Mouse (Mus musculus) T-helper 17 cell (primary cell): ENCODE data around the gene Cmya5.

Experiments used
- in situ Hi-C, 2 experiments: fragments of 300-600 bp; cut with MboI, MseI; formaldehyde crosslinking; loops; 1 replicate in 1 of 2; 2 replicates in 1 of 2; pipeline ENCODE4 v1.15.1; 2025; ENCODE audit warnings: high pct_unique_total_duplicates in 2 of 2

Gene Cmya5

GRCm38 (mm10) chr13:93069481-93069880, 75.0 kb downstream of the Cmya5 start:
- in situ Hi-C loops = no loop called here

GRCm38 (mm10) chr13:93068353-93068752, 76.2 kb downstream of the Cmya5 start:
- in situ Hi-C loops = no loop called here

GRCm38 (mm10) chr13:93062860-93063636, 81.5 kb downstream of the Cmya5 start:
- in situ Hi-C loops = no loop called here

- in situ Hi-C loops = no loop called here
Observed at GRCm38 (mm10) chr13:93061311-93061710, 83.2 kb downstream of the Cmya5 start.

- in situ Hi-C loops = no loop called here
Observed at GRCm38 (mm10) chr13:93060437-93060836, 84.1 kb downstream of the Cmya5 start.

GRCm38 (mm10) chr13:93058551-93059011, 85.9 kb downstream of the Cmya5 start:
- in situ Hi-C loops = no loop called here

- in situ Hi-C loops = no loop called here
Observed at GRCm38 (mm10) chr13:93057492-93058260, 86.8 kb downstream of the Cmya5 start.

- in situ Hi-C loops = no loop called here
Observed at GRCm38 (mm10) chr13:93056091-93056490, 88.4 kb downstream of the Cmya5 start.

GRCm38 (mm10) chr13:93051483-93051882, 93.0 kb downstream of the Cmya5 start:
- in situ Hi-C loops = no loop called here

- in situ Hi-C loops = loop anchor here in 1 of 2 experiments (10.0 kb wide), 1 partner anchor 674 kb away; no protein-coding TSS in a partner anchor
Observed at GRCm38 (mm10) chr13:93041021-93041420, 103.5 kb downstream of the Cmya5 start.

- in situ Hi-C loops = no loop called here
Observed at GRCm38 (mm10) chr13:93036218-93036617, 108.3 kb downstream of the Cmya5 start.

GRCm38 (mm10) chr13:93029337-93029736, 115.2 kb downstream of the Cmya5 start:
- in situ Hi-C loops = no loop called here

GRCm38 (mm10) chr13:93024837-93025236, 119.7 kb downstream of the Cmya5 start:
- in situ Hi-C loops = no loop called here

GRCm38 (mm10) chr13:93022158-93022557, 122.4 kb downstream of the Cmya5 start:
- in situ Hi-C loops = no loop called here

- in situ Hi-C loops = no loop called here
Observed at GRCm38 (mm10) chr13:93012952-93013351, 131.6 kb downstream of the Cmya5 start.

GRCm38 (mm10) chr13:93011315-93011714, 133.2 kb downstream of the Cmya5 start:
- in situ Hi-C loops = no loop called here

- in situ Hi-C loops = no loop called here
Observed at GRCm38 (mm10) chr13:93010524-93010923, 134.0 kb downstream of the Cmya5 start.

- in situ Hi-C loops = no loop called here
Observed at GRCm38 (mm10) chr13:93007078-93007477, 137.4 kb downstream of the Cmya5 start.

GRCm38 (mm10) chr13:93006347-93006746, 138.2 kb downstream of the Cmya5 start:
- in situ Hi-C loops = no loop called here

GRCm38 (mm10) chr13:93004003-93004402, 140.5 kb downstream of the Cmya5 start:
- in situ Hi-C loops = no loop called here

- in situ Hi-C loops = no loop called here
Observed at GRCm38 (mm10) chr13:93002456-93002855, 142.1 kb downstream of the Cmya5 start.

GRCm38 (mm10) chr13:93000640-93001351, 143.7 kb downstream of the Cmya5 start:
- in situ Hi-C loops = no loop called here
